8 mouse cellular contexts compared by ENCODE assay signal in the genomic region with DNA sequence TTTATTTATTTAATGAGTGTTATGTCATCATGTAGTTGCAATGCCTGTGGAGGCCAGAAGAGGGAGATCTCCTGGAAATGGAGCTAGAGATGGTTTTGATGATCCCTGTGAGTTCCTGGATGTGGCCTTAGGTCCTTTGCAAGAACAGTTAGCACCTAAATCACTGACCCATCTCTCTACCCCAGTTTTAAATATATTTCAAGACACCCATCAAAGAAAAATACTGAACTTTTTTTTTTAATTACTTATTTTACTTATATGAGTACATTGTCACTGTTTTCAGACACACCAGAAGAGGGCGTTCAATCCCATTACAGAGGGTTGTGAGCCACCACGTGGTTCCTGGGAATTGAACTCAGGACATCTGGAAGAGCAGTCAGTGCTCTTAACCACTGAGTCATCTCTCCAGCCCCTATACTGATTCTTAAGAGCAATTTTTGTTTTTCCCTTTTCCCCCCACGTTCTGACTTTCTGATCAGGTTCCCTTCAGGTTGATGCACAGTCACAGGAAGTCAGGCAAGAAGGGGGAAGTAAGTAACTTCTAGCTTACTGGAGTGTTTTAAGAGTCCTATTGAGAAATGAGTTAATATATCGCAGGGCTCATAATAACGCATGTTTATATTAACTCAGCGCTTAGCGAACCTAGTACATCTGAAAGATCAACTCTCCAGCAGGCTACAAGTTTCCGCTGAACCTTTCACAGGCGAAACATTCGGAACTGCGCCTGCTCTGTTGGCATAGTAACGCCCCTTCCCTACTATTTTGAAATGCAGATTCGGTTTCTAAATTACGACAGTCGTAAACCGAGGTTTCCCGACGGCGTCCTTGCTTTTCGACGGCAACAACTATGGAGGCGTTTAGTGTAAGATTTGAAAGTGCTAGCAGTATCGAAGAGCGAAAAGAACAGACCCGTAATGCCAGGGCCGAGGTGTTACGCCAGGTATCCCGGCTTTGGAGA. TPM values are rescaled to one million over a fixed set of nuclear protein-coding genes. Genes with fewer than 3 reads are reported as not detected.
DNase-seq lines count a peak whose midpoint lies in the region; ATAC-seq lines count a peak whose summit lies in the region.

A gene (plus strand): TSS at position 342 of the 958 bp plus-strand sequence.

- peak; percentile 88 to 97 for DNase-seq in adrenal gland, adult (ENCODE audit: inconsistent age in 2 of 2, low spot score in 1 of 2)
- peak; percentile 95 for DNase-seq in embryo, embryonic 10 days (ENCODE audit: low spot score)
- DNase-seq in gastrocnemius, postnatal 10 days = peak; percentile 56
- peak; percentile 96 for DNase-seq in induced T-regulatory cell, adult 2 months (ENCODE audit: low read depth)
- DNase-seq in left cerebral cortex, adult 9 months (ENCODE audit: low spot score in 2 of 2) = peak; percentile 78 to 90
- peak; percentile 65 for DNase-seq in right cerebral cortex, postnatal 14 days
- DNase-seq in yolk sac, embryonic 10.5 days (ENCODE audit: low spot score) = peak; percentile 87

- ATAC-seq in megakaryocyte progenitor cell, adult 5-6 weeks (replicated peaks; ENCODE audit: poor library complexity) = peak; percentile 94

RNA-seq across cellular contexts. Expression of the gene that starts here (rescaled TPM):
- total RNA-seq in gastrocnemius, postnatal 10 days (2021) = 10 to 100 TPM; 16.7 to 19.2 TPM
- 20.3 and 24.2 TPM in 2 replicates for total RNA-seq in megakaryocyte progenitor cell, adult 5-6 weeks (2015)
- 29.5 and 49.5 TPM in 2 replicates for total RNA-seq in megakaryocyte progenitor cell, adult 5-6 weeks (2017)

Comparison
In these comparisons a context has a peak if more than half of its experiments do, and no peak if none do; other contexts are left out.
1. Peak in every context shown above with its lines: DNase-seq and ATAC-seq.